Mouse (Mus musculus) hindbrain, embryonic 16.5 days (tissue): ENCODE measurements around the gene Spats2. TPM values are rescaled to one million over a fixed set of nuclear protein-coding genes. Genes with fewer than 3 reads are reported as not detected.
A peak's percentile ranks its signal among the peaks of the same experiment; 100 is the strongest.
"Not testable (repeated sequence)": the region's sequence is repeated elsewhere in the genome, so short reads cannot be mapped to it uniquely, and the experiment has no call there.

Experiments used
- ATAC-seq: fragments of 200-750 bp; cut with Nextera tagmentation; 2 replicates; pipeline ENCODE4 v1.8.0; 2017; ENCODE audit warnings: moderate TSS enrichment, moderate library complexity
- H3K27ac ChIP-seq: fragments of 300-500 bp; sonication (generic); 2 replicates; pipeline ENCODE4 v1.5.1; 2014; ENCODE audit warnings: low read depth, mild to moderate bottlenecking, control low read depth, low read length, moderate library complexity
- H3K27me3 ChIP-seq: fragments of 300-500 bp; sonication (generic); replicated peaks from 2 replicates; pipeline ENCODE4 v1.6.1; 2014; ENCODE audit warnings: low read length; ENCODE audit not compliant: control insufficient read depth, insufficient read depth
- H3K36me3 ChIP-seq: fragments of 300-500 bp; sonication (generic); 2 replicates; pipeline ENCODE4 v1.6.1; 2014; ENCODE audit warnings: mild to moderate bottlenecking, low read length, moderate library complexity, mixed read lengths; ENCODE audit not compliant: control insufficient read depth, insufficient read depth
- H3K4me1 ChIP-seq: fragments of 300-500 bp; sonication (generic); 2 replicates; pipeline ENCODE4 v1.6.1; 2014; ENCODE audit warnings: low read depth, low read length; ENCODE audit not compliant: control insufficient read depth, insufficient read depth
- H3K4me2 ChIP-seq: fragments of 300-500 bp; sonication (generic); 2 replicates; pipeline ENCODE4 v1.6.1; 2014; ENCODE audit warnings: mild to moderate bottlenecking, low read length, control low read depth, moderate library complexity
- H3K4me3 ChIP-seq: fragments of 300-500 bp; sonication (generic); 2 replicates; pipeline ENCODE4 v1.5.1; 2014; ENCODE audit warnings: mild to moderate bottlenecking, low read length, control low read depth, moderate library complexity
- H3K9ac ChIP-seq: fragments of 300-500 bp; sonication (generic); 2 replicates; pipeline ENCODE4 v1.6.1; 2014; ENCODE audit warnings: low read depth, mild to moderate bottlenecking, control low read depth, low read length, moderate library complexity
- H3K9me3 ChIP-seq: fragments of 300-500 bp; sonication (generic); 2 replicates; pipeline ENCODE4 v1.6.1; 2014; ENCODE audit warnings: mild to moderate bottlenecking, low read length, moderate library complexity; ENCODE audit not compliant: control insufficient read depth
- WGBS: fragments of 180-500 bp; shearing (Covaris S2); extraction: QIAGEN DNeasy Blood & Tissue Kit; methylation state at CpG from one replicate; pipeline ENCODE4 v1.1.7; 2014; 5-methylcytosine and 5-hydroxymethylcytosine counted together
- polyA plus RNA-seq: library from polyadenylated mRNA; unstranded; fragments of >200 nt; fragmentation: Nextera tagmentation; extraction: Ambion mirVana; gene quantifications from 2 replicates; pipeline ENCODE4 v1.2.1, GENCODE M21; 2015

Spats2 gene
- polyA plus RNA-seq, 1 experiment from 2014 or later: 23.8 TPM

GRCm38 (mm10) chr15:99246736-99247135 lies 121.0 kb downstream of the Spats2 start:
- WGBS: 86% methylated on average over 6 of the region's 6 CpGs
- not testable (repeated sequence) for H3K27me3 ChIP-seq, ATAC-seq, H3K4me3 ChIP-seq, H3K9ac ChIP-seq, H3K4me2 ChIP-seq, H3K27ac ChIP-seq, H3K9me3 ChIP-seq, H3K4me1 ChIP-seq
- peaks cover 27% of the 10 kb centered on the region for H3K36me3 ChIP-seq

GRCm38 (mm10) chr15:99248972-99249371 lies 123.3 kb downstream of the Spats2 start:
- WGBS: 86% methylated on average over 9 of the region's 9 CpGs
- Histone ChIP-seq H3K27me3 (no peaks in the 10 kb centered on the region), H3K4me1 (peaks cover 7% of the 10 kb centered on the region), H3K9me3 (no peaks in the 10 kb centered on the region), H3K4me3 (no peak overlapping the region), H3K4me2 (no peak overlapping the region), H3K9ac (no peak overlapping the region), H3K36me3 (peaks cover 20% of the 10 kb centered on the region), H3K27ac (no peak overlapping the region)
- ATAC-seq: no peak

GRCm38 (mm10) chr15:99249938-99250337 lies 124.2 kb downstream of the Spats2 start:
- no peak overlapping the region for H3K4me3 ChIP-seq
- peaks cover 7% of the 10 kb centered on the region for H3K4me1 ChIP-seq
- no peak overlapping the region for H3K4me2 ChIP-seq
- peaks cover 16% of the 10 kb centered on the region for H3K36me3 ChIP-seq
- H3K27ac ChIP-seq: no peak overlapping the region
- H3K9ac ChIP-seq: no peak overlapping the region; the same call in 1 of the 2 replicates
- H3K9me3 ChIP-seq: no peaks in the 10 kb centered on the region
- no peak for ATAC-seq
- 88% methylated on average over 10 of the region's 11 CpGs for WGBS
- no peaks in the 10 kb centered on the region for H3K27me3 ChIP-seq

GRCm38 (mm10) chr15:99251111-99251510 lies 125.4 kb downstream of the Spats2 start:
- ATAC-seq: not testable (repeated sequence)

GRCm38 (mm10) chr15:99251626-99252380 lies 126.1 kb downstream of the Spats2 start, which contains the start of gene Mcrs1:
Gene Mcrs1, minus strand, starts transcription at chr15:99251961.
- under 1% methylated on average over 52 of the region's 52 CpGs for WGBS

More at GRCm38 (mm10) chr15:99251111-99251510, 125.4 kb downstream of the Spats2 start:
- H3K36me3 ChIP-seq: peaks cover 15% of the 10 kb centered on the region
- H3K9ac ChIP-seq: peak overlapping the region; percentile 63
- H3K27ac ChIP-seq: peak overlapping the region; percentile 48; the same call in 1 of the 2 replicates
- under 1% methylated on average over 14 of the region's 15 CpGs for WGBS
- H3K27me3 ChIP-seq, H3K9me3 ChIP-seq, H3K4me1 ChIP-seq: not testable (repeated sequence)
- peak overlapping the region; percentile 73 for H3K4me2 ChIP-seq
- H3K4me3 ChIP-seq: peak overlapping the region; percentile 72

GRCm38 (mm10) chr15:99252381-99253174 lies 126.9 kb downstream of the Spats2 start:
- Histone ChIP-seq H3K27ac (peak overlapping the region; percentile 98), H3K4me1 (peaks cover 7% of the 10 kb centered on the region), H3K4me2 (peak overlapping the region; percentile 73), H3K9ac (peak overlapping the region; percentile 81), H3K4me3 (peak overlapping the region; percentile 72), H3K36me3 (peaks cover 7% of the 10 kb centered on the region), H3K9me3 (no peaks in the 10 kb centered on the region), H3K27me3 (no peaks in the 10 kb centered on the region)
- ATAC-seq: peak; percentile 66
- 5% methylated on average over 22 of the region's 22 CpGs for whole genome bisulfite sequencing

More at GRCm38 (mm10) chr15:99251626-99252380, 126.1 kb downstream of the Spats2 start, which contains the start of gene Mcrs1:
- Histone ChIP-seq H3K9me3 (no peaks in the 10 kb centered on the region), H3K4me2 (peak within 1 kb of the TSS; percentile 73), H3K4me1 (peaks cover 7% of the 10 kb centered on the region), H3K27ac (peak within 1 kb of the TSS; percentile 98), H3K36me3 (peaks cover 11% of the 10 kb centered on the region), H3K9ac (peak within 1 kb of the TSS; percentile 81), H3K27me3 (no peaks in the 10 kb centered on the region), H3K4me3 (peak within 1 kb of the TSS; percentile 72)
- peak; percentile 96 for ATAC-seq

- H3K4me1 ChIP-seq, H3K9ac ChIP-seq, H3K36me3 ChIP-seq, H3K9me3 ChIP-seq, H3K4me3 ChIP-seq, H3K27me3 ChIP-seq, ATAC-seq: not testable (repeated sequence)
- H3K4me2 ChIP-seq: peak overlapping the region; percentile 73; the same call in 1 of the 2 replicates
- H3K27ac ChIP-seq: peak overlapping the region; percentile 98; the same call in 1 of the 2 replicates
- WGBS: 48% methylated on average over 2 of the region's 2 CpGs
These were observed 127.4 kb downstream of the Spats2 start for GRCm38 (mm10) chr15:99253175-99253479.

GRCm38 (mm10) chr15:99253772-99254171 lies 128.1 kb downstream of the Spats2 start:
- Histone ChIP-seq H3K27me3 (no peaks in the 10 kb centered on the region), H3K27ac (no peak overlapping the region), H3K4me1 (peaks cover 7% of the 10 kb centered on the region), H3K9me3 (no peaks in the 10 kb centered on the region), H3K4me2 (no peak overlapping the region), H3K4me3 (no peak overlapping the region), H3K9ac (no peak overlapping the region), H3K36me3 (no peaks in the 10 kb centered on the region)
- WGBS: 94% methylated on average over 6 of the region's 6 CpGs
- ATAC-seq: no peak

- no peak overlapping the region for H3K27ac ChIP-seq
- 85% methylated on average over 2 of the region's 2 CpGs for WGBS
- peaks cover 7% of the 10 kb centered on the region for H3K4me1 ChIP-seq
These were observed 128.8 kb downstream of the Spats2 start for GRCm38 (mm10) chr15:99254477-99255005.

More at GRCm38 (mm10) chr15:99254477-99255005, 128.8 kb downstream of the Spats2 start:
- no peaks in the 10 kb centered on the region for H3K27me3 ChIP-seq
- H3K9me3 ChIP-seq: no peaks in the 10 kb centered on the region
- H3K9ac ChIP-seq: no peak overlapping the region
- no peak overlapping the region for H3K4me3 ChIP-seq
- H3K4me2 ChIP-seq: no peak overlapping the region
- no peaks in the 10 kb centered on the region for H3K36me3 ChIP-seq
- ATAC-seq: no peak
